Mouse (Mus musculus) forebrain, embryonic 12.5 days (tissue): Measurements from ENCODE around the gene Dnah7b. TPM values are rescaled to one million over a fixed set of nuclear protein-coding genes. Genes with fewer than 3 reads are reported as not detected.
"Not testable (repeated sequence)": the region's sequence is repeated elsewhere in the genome, so short reads cannot be mapped to it uniquely, and the experiment has no call there.

Experiments used
- ATAC-seq: fragments of 200-750 bp; cut with Nextera tagmentation; 2 replicates; pipeline ENCODE4 v1.8.0; 2017; ENCODE audit warnings: moderate TSS enrichment; ENCODE audit not compliant: low FRiP score
- H3K27ac ChIP-seq: fragments of 300-500 bp; sonication (generic); 2 replicates; pipeline ENCODE4 v1.5.1; 2016; ENCODE audit warnings: mild to moderate bottlenecking
- H3K27me3 ChIP-seq: fragments of 300-500 bp; sonication (generic); 2 replicates; pipeline ENCODE4 v1.6.1; 2016; ENCODE audit warnings: mild to moderate bottlenecking
- H3K36me3 ChIP-seq: fragments of 300-500 bp; sonication (generic); replicated peaks from 2 replicates; pipeline ENCODE4 v1.6.1; 2016; ENCODE audit warnings: mild to moderate bottlenecking
- H3K4me1 ChIP-seq: fragments of 300-500 bp; sonication (generic); 2 replicates; pipeline ENCODE4 v1.6.1; 2016
- H3K4me2 ChIP-seq: fragments of 300-500 bp; sonication (generic); 2 replicates; pipeline ENCODE4 v1.6.1; 2016; ENCODE audit warnings: mild to moderate bottlenecking, moderate library complexity
- H3K4me3 ChIP-seq: fragments of 300-500 bp; sonication (generic); replicated peaks from 2 replicates; pipeline ENCODE4 v1.5.1; 2016; ENCODE audit warnings: mild to moderate bottlenecking
- H3K9ac ChIP-seq: fragments of 300-500 bp; sonication (generic); 2 replicates; pipeline ENCODE4 v1.6.1; 2016; ENCODE audit warnings: mild to moderate bottlenecking
- H3K9me3 ChIP-seq: fragments of 300-500 bp; sonication (generic); 2 replicates; pipeline ENCODE4 v1.6.1; 2016
- WGBS: fragments of 180-500 bp; shearing (Covaris S2); methylation state at CpG from one replicate; pipeline ENCODE4 v1.1.7; 2016; 5-methylcytosine and 5-hydroxymethylcytosine counted together
- polyA plus RNA-seq: library from polyadenylated mRNA; unstranded; fragments of >200 nt; fragmentation: Nextera tagmentation; extraction: Ambion mirVana; gene quantifications from 2 replicates; pipeline ENCODE4 v1.2.1, GENCODE M21; 2016

Gene Dnah7b
- polyA plus RNA-seq, 1 experiment from 2014 or later = 2.9 TPM

- H3K9me3 ChIP-seq, H3K4me1 ChIP-seq, H3K36me3 ChIP-seq, ATAC-seq, H3K27me3 ChIP-seq, H3K9ac ChIP-seq, H3K27ac ChIP-seq, H3K4me3 ChIP-seq, H3K4me2 ChIP-seq: not testable (repeated sequence)
- WGBS = 95% methylated on average over 9 of the region's 9 CpGs
These were observed 135.1 kb downstream of the Dnah7b start for GRCm38 (mm10) chr1:46201169-46201568.

GRCm38 (mm10) chr1:46210014-46210588 is 144.0 kb downstream of the Dnah7b start:
- H3K9me3 ChIP-seq, H3K4me3 ChIP-seq, H3K36me3 ChIP-seq, H3K27me3 ChIP-seq, H3K9ac ChIP-seq, H3K4me1 ChIP-seq, H3K27ac ChIP-seq, H3K4me2 ChIP-seq, ATAC-seq: not testable (repeated sequence)
- WGBS = 76% methylated on average over 2 of the region's 2 CpGs

GRCm38 (mm10) chr1:46222704-46223103 is 156.6 kb downstream of the Dnah7b start:
- not testable (repeated sequence) for ATAC-seq
- WGBS = 79% methylated on average over 2 of the region's 2 CpGs

GRCm38 (mm10) chr1:46226136-46226535 is 160.0 kb downstream of the Dnah7b start:
- ATAC-seq, H3K9me3 ChIP-seq, H3K9ac ChIP-seq, H3K36me3 ChIP-seq, H3K27me3 ChIP-seq, H3K4me2 ChIP-seq, H3K4me3 ChIP-seq, H3K4me1 ChIP-seq, H3K27ac ChIP-seq: not testable (repeated sequence)

More at GRCm38 (mm10) chr1:46222704-46223103, 156.6 kb downstream of the Dnah7b start:
- H3K4me1 ChIP-seq, H3K27me3 ChIP-seq, H3K4me3 ChIP-seq, H3K9ac ChIP-seq, H3K9me3 ChIP-seq, H3K27ac ChIP-seq, H3K36me3 ChIP-seq, H3K4me2 ChIP-seq: not testable (repeated sequence)

GRCm38 (mm10) chr1:46268841-46269240 is 202.7 kb downstream of the Dnah7b start:
- not testable (repeated sequence) for H3K36me3 ChIP-seq, H3K4me1 ChIP-seq, H3K4me2 ChIP-seq, H3K27ac ChIP-seq, H3K27me3 ChIP-seq, H3K4me3 ChIP-seq, H3K9me3 ChIP-seq, H3K9ac ChIP-seq, ATAC-seq
- 81% methylated on average over 2 of the region's 2 CpGs for WGBS

- WGBS = 84% methylated on average over 12 of the region's 12 CpGs
- Histone ChIP-seq H3K27ac (no peak overlapping the region), H3K4me1 (no peaks in the 10 kb centered on the region), H3K4me2 (no peak overlapping the region), H3K9me3 (no peaks in the 10 kb centered on the region), H3K9ac (no peak overlapping the region), H3K27me3 (no peaks in the 10 kb centered on the region), H3K4me3 (no peak overlapping the region), H3K36me3 (no peaks in the 10 kb centered on the region)
- ATAC-seq = no peak
These were observed 205.8 kb downstream of the Dnah7b start for GRCm38 (mm10) chr1:46271927-46272326.

GRCm38 (mm10) chr1:46278057-46278910 is 212.2 kb downstream of the Dnah7b start:
- H3K27me3 ChIP-seq, H3K4me3 ChIP-seq, H3K9me3 ChIP-seq, H3K9ac ChIP-seq, H3K36me3 ChIP-seq, H3K4me1 ChIP-seq, H3K27ac ChIP-seq, H3K4me2 ChIP-seq, ATAC-seq: not testable (repeated sequence)
- 76% methylated on average over 2 of the region's 2 CpGs for WGBS

- not testable (repeated sequence) for ATAC-seq, H3K4me1 ChIP-seq
- WGBS = 82% methylated on average over 1 of the region's 1 CpGs
These were observed 212.9 kb downstream of the Dnah7b start for GRCm38 (mm10) chr1:46278911-46279565.

GRCm38 (mm10) chr1:46294451-46294850 is 228.3 kb downstream of the Dnah7b start:
- H3K4me3 ChIP-seq, H3K36me3 ChIP-seq, H3K9ac ChIP-seq, H3K27me3 ChIP-seq, H3K27ac ChIP-seq, H3K9me3 ChIP-seq, ATAC-seq, H3K4me2 ChIP-seq, H3K4me1 ChIP-seq: not testable (repeated sequence)
- 38% methylated on average over 2 of the region's 2 CpGs for WGBS

More at GRCm38 (mm10) chr1:46278911-46279565, 212.9 kb downstream of the Dnah7b start:
- not testable (repeated sequence) for H3K9me3 ChIP-seq, H3K27me3 ChIP-seq, H3K36me3 ChIP-seq, H3K4me3 ChIP-seq, H3K27ac ChIP-seq, H3K9ac ChIP-seq, H3K4me2 ChIP-seq

GRCm38 (mm10) chr1:46325942-46326341 is 259.8 kb downstream of the Dnah7b start:
- not testable (repeated sequence) for H3K9me3 ChIP-seq, H3K27me3 ChIP-seq, H3K4me1 ChIP-seq, H3K36me3 ChIP-seq, H3K4me2 ChIP-seq, H3K9ac ChIP-seq, H3K4me3 ChIP-seq, H3K27ac ChIP-seq, ATAC-seq

- H3K4me3 ChIP-seq, H3K27ac ChIP-seq, H3K9ac ChIP-seq, ATAC-seq, H3K4me1 ChIP-seq, H3K9me3 ChIP-seq, H3K27me3 ChIP-seq, H3K4me2 ChIP-seq, H3K36me3 ChIP-seq: not testable (repeated sequence)
- 91% methylated on average over 3 of the region's 3 CpGs for WGBS
These were observed 279.2 kb downstream of the Dnah7b start for GRCm38 (mm10) chr1:46345301-46345700.

- H3K4me3 ChIP-seq, H3K4me1 ChIP-seq, H3K9ac ChIP-seq, H3K4me2 ChIP-seq, H3K36me3 ChIP-seq, H3K9me3 ChIP-seq, H3K27me3 ChIP-seq, H3K27ac ChIP-seq, ATAC-seq: not testable (repeated sequence)
- WGBS = 92% methylated on average over 3 of the region's 3 CpGs
These were observed 314.5 kb downstream of the Dnah7b start for GRCm38 (mm10) chr1:46380641-46381040.
